Mouse (Mus musculus): ENCODE measurements around the gene Grin3a.

- TF ChIP-seq ELF1 (IDR thresholded peaks at IDR 0.05; ENCODE audit: low read depth, low read length) (no peak), MAX (IDR thresholded peaks at IDR 0.05; ENCODE audit: low read length) (no peak), EP300 (IDR thresholded peaks at IDR 0.05; ENCODE audit: low read depth in 1 of 2, low read length in 2 of 2) (no peak)
Observed at GRCm38 (mm10) chr4:49628941-49629340, 216.6 kb downstream of the Grin3a start.
